Mouse (Mus musculus): ENCODE results near the gene Dppa3. TPM values are rescaled to one million over a fixed set of nuclear protein-coding genes. Genes with fewer than 3 reads are reported as not detected.
A peak's percentile ranks its signal among the peaks of the same experiment; 100 is the strongest.
"Not testable (repeated sequence)": the region's sequence is repeated elsewhere in the genome, so short reads cannot be mapped to it uniquely, and the experiment has no call there.

Dppa3 gene
- polyA plus RNA-seq, 1 experiment from 2014 or later = not detected

DNA sequence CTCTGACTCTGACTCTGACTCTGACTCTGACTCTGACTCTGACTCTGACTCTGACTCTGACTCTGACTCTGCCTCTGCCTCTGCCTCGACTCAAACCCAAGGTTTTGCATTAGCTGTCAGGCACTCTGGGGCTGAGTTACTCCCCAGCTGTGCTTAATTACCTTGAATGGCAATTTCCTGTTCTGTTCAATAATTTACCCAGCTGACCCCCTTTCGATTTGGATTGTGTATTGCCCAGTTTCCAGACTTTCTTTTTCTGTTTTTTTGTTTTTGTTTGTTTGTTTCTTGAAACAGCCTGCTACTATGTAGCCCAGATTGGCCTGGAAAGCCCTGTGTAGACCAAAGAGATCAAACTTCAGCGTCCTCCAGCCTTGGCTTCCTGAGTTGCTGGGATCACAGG, 10.2 kb upstream of the Dppa3 start:
- Histone ChIP-seq H3K4me1 (no peaks in the 10 kb centered on the region), H3K9me3 (no peaks in the 10 kb centered on the region), H3K4me2 (no peak overlapping the region), H3K9ac (no peak overlapping the region), H3K36me3 (replicated peaks) (no peaks in the 10 kb centered on the region), H3K4me3 (no peak overlapping the region), H3K27me3 (replicated peaks) (no peaks in the 10 kb centered on the region), H3K27ac (no peak overlapping the region)
- 78% methylated on average over 3 of the region's 3 CpGs for WGBS
- no peak for ATAC-seq (replicated peaks)

DNA sequence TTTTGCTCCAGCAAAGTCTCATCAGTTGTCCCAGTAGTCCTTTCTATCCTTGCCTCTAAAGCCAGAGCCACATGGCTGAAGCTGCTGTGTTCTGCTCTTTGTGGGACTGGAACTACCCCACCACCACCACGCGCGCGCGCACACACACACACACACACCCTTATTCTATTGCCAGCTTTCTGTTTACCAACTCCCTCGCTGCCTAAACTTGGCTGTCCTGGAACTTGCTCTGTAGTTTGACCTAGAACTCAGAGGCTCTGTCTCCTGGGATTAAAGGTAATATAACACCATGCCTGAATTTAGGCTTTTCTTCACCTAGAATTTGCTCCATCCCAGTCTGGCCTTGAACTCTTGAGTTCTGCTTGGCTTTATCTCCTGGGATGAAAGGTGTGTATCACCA, 5.1 kb upstream of the Dppa3 start:
- 95% methylated on average over 6 of the region's 6 CpGs for WGBS
- Histone ChIP-seq H3K4me1 (no peaks in the 10 kb centered on the region), H3K9me3 (no peaks in the 10 kb centered on the region), H3K9ac (no peak overlapping the region), H3K4me3 (no peak overlapping the region), H3K4me2 (no peak overlapping the region), H3K36me3 (replicated peaks) (no peaks in the 10 kb centered on the region), H3K27me3 (replicated peaks) (no peaks in the 10 kb centered on the region), H3K27ac (no peak overlapping the region)
- no peak for ATAC-seq (replicated peaks)

DNA sequence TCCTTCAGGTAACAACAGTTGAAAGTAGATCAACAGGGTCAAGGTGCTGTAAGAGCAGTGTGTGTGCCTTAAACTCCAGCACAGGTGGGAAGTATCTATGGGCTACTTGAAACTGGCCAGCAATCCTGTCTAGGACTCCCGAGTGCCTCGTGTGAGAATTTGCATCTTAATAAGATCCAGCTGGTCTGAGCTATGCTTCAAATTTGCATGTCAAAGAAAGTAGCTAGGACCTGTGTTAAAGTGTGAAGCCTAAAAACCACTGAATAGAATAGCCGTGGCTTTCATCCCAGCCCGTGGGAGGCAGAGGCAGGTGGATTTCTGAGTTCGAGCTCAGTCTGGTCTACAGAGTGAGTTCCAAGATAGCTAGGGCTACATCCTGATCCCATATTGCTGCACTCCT, 1.7 kb upstream of the Dppa3 start:
- Histone ChIP-seq H3K9ac (no peak overlapping the region), H3K27ac (no peak overlapping the region), H3K4me3 (no peak overlapping the region), H3K27me3 (replicated peaks) (no peaks in the 10 kb centered on the region), H3K4me1 (no peaks in the 10 kb centered on the region), H3K9me3 (no peaks in the 10 kb centered on the region), H3K4me2 (no peak overlapping the region), H3K36me3 (replicated peaks) (no peaks in the 10 kb centered on the region)
- 24% methylated on average over 5 of the region's 5 CpGs for WGBS
- ATAC-seq (replicated peaks) = no peak

DNA sequence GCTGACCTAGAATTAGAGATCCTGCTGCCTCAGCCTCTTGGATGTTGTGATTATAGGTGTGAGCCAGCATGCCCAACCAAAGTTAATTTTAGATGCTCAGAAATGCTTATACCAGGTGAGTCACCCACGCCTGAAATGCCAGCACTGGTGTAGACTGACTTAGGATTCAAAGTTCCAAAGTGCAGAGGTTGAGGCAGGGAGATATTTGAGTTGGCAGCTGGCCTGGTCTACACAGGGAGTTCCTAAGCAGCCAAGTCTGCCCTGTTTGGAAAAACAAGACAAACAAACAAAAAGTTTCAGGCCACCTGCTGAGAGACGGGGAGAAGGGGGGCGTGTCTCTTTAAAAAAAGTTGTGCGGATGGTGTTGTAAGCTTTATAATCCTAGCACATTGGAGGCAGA, 1.1 kb upstream of the Dppa3 start:
- H3K27me3 ChIP-seq (replicated peaks) = no peaks in the 10 kb centered on the region
- H3K4me1 ChIP-seq = no peaks in the 10 kb centered on the region
- no peaks in the 10 kb centered on the region for H3K9me3 ChIP-seq
- no peak overlapping the region for H3K27ac ChIP-seq
- no peaks in the 10 kb centered on the region for H3K36me3 ChIP-seq (replicated peaks)
- no peak for ATAC-seq (replicated peaks)
- H3K9ac ChIP-seq = no peak overlapping the region
- H3K4me3 ChIP-seq = no peak overlapping the region
- H3K4me2 ChIP-seq = no peak overlapping the region
- 81% methylated on average over 4 of the region's 4 CpGs for WGBS

DNA sequence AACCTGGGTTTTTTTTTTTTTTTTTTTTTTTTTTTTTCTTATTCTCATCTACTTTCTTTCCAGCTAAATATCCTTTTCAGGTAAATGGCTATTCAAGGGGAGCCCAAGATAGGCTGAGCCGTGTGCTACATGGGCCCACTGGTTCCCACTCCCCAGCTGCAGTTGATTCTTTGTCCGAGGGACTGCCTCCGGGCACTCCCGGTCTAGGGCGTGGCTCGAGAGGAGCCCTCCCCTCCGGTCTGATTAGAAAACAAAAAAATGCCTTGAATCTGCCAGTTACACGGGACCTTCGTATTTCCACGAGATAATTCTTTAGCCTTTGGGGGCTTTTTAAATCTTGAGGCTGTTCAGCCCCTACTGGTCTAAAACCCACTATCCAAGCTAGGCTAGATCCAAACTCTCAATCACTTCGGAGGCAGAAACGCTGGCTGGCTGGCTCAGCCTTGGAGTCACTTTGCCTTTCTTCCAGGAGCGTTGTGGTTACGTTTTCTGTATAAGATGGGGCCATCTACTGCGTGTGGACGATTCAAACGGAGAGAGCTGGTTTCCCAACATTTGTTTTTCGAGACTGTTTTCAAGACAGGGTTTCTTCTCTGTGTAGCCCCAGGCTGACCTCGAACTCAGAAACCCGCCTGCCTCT, 1.4 kb downstream of the Dppa3 start:
- Histone ChIP-seq H3K36me3 (replicated peaks) (no peaks in the 10 kb centered on the region), H3K4me1 (no peaks in the 10 kb centered on the region), H3K4me3 (no peak overlapping the region), H3K27me3 (replicated peaks) (no peaks in the 10 kb centered on the region), H3K9ac (no peak overlapping the region), H3K27ac (no peak overlapping the region), H3K9me3 (no peaks in the 10 kb centered on the region), H3K4me2 (peak overlapping the region; percentile 30; the same call in 1 of the 2 replicates)
- 43% methylated on average over 20 of the region's 20 CpGs for WGBS
- ATAC-seq (replicated peaks) = no peak

DNA sequence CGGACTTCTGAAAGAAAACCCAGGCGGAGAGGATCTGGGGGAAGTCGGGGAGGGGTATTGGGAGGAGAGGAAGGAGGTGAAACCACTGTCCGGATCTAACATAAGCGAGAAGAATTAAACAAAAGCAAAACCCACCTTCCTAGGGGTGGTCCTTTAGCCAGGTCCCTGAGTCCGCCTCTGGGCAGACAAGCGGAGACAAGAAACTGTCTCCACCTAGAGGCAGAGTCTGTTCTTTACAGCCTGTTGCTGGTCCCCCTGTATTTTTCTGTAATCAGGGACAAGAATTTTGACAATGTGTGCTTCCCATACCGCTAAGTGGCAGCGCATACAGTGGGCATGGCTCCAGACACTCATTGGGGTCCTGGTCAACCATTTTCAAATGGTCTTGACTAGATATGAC, 7.2 kb downstream of the Dppa3 start:
- H3K27me3 ChIP-seq (replicated peaks) = no peaks in the 10 kb centered on the region
- H3K4me3 ChIP-seq = no peak overlapping the region
- H3K4me2 ChIP-seq = no peak overlapping the region
- no peaks in the 10 kb centered on the region for H3K9me3 ChIP-seq
- no peak overlapping the region for H3K9ac ChIP-seq
- WGBS = 62% methylated on average over 9 of the region's 9 CpGs
- ATAC-seq (replicated peaks) = no peak
- H3K27ac ChIP-seq = no peak overlapping the region
- no peaks in the 10 kb centered on the region for H3K36me3 ChIP-seq (replicated peaks)
- H3K4me1 ChIP-seq = no peaks in the 10 kb centered on the region

DNA sequence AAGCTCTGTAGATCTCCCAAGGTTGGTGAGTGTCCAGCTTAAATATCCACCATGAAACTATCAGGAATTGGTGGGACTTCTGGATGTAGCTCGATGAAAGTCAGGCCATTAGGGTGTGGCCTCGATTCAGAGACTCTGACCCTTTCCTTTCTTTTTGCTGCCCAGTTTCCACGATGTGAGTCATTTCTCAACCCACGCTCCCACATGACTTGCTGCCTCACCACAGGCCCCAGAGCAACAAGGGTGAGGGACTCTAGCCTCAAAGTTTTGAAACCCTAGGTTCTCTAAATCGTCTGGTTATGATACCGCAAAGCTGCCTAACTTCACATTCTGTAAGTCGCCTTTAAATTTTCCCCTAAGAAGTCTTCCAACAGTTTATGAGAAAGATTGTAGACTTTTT, 9.1 kb downstream of the Dppa3 start:
- H3K9ac ChIP-seq = no peak overlapping the region
- no peaks in the 10 kb centered on the region for H3K36me3 ChIP-seq (replicated peaks)
- H3K4me3 ChIP-seq = no peak overlapping the region
- WGBS = 87% methylated on average over 7 of the region's 7 CpGs
- H3K27me3 ChIP-seq (replicated peaks) = no peaks in the 10 kb centered on the region
- no peaks in the 10 kb centered on the region for H3K4me1 ChIP-seq
- no peaks in the 10 kb centered on the region for H3K9me3 ChIP-seq
- no peak overlapping the region for H3K4me2 ChIP-seq
- ATAC-seq (replicated peaks) = no peak
- no peak overlapping the region for H3K27ac ChIP-seq

DNA sequence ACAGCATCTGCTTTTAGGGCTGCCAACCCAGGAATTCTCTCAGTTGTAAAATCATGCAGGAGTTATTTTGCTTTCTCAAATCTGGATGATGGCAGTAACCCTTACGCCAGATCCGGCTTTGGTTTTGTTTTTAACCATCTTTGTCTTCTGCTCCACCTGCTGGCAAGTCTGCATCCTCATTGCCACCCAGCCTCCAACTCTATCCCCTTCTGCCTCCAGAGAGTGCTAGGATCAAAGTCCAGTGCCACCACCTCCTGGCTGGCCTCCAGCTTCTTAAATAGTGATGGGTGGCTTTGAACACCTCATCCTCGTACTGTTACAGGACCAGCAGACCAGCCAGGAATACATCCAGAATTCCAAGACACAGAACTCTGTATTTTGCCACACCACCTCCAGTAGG, 10.5 kb downstream of the Dppa3 start:
- 85% methylated on average over 3 of the region's 3 CpGs for WGBS
- ATAC-seq (replicated peaks) = no peak
- Histone ChIP-seq H3K36me3 (replicated peaks) (no peaks in the 10 kb centered on the region), H3K4me2 (no peak overlapping the region), H3K4me3 (no peak overlapping the region), H3K9me3 (no peaks in the 10 kb centered on the region), H3K27ac (no peak overlapping the region), H3K9ac (no peak overlapping the region), H3K27me3 (replicated peaks) (no peaks in the 10 kb centered on the region), H3K4me1 (no peaks in the 10 kb centered on the region)

DNA sequence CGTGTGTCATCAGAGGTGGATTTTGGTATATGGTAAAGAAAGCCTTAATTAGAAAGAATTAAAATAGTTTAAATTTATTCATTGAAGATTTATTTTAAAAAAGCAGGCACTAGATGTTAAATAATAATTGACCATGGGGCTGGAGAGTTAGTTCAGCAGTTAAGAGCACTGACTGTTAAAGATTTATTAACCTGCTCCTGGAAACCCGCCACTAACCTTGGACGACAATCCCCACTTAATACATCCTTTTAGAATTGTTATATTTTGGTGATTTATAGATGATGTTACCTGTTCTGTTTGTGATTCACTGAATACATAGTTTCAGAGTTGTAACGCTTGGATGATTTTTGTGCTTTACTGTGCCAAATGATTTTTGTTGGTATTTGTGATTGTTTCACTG, 11.4 kb downstream of the Dppa3 start:
- H3K27me3 ChIP-seq (replicated peaks); H3K36me3 ChIP-seq (replicated peaks); H3K4me1 ChIP-seq; H3K9me3 ChIP-seq; ATAC-seq (replicated peaks); H3K9ac ChIP-seq; H3K27ac ChIP-seq; H3K4me3 ChIP-seq; H3K4me2 ChIP-seq: not testable (repeated sequence)
- 88% methylated on average over 4 of the region's 4 CpGs for WGBS

DNA sequence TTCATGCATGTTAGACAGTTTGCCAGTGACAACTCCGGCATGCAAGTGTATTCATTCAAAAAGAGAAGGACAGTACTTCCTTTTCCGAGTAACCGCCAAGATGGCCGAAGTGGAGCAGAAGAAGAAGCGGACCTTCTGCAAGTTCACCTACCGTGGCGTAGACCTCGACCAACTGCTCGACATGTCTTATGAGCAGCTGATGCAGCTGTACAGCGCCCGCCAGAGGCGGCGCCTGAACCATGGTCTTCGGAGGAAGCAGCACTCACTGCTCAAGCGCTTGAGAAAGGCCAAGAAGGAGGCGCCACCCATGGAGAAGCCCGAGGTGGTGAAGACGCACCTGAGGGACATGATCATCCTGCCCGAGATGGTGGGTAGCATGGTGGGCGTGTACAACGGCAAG, 18.0 kb downstream of the Dppa3 start:
- not testable (repeated sequence) for H3K36me3 ChIP-seq (replicated peaks); H3K4me2 ChIP-seq; ATAC-seq (replicated peaks); H3K9ac ChIP-seq; H3K4me3 ChIP-seq; H3K27ac ChIP-seq; H3K27me3 ChIP-seq (replicated peaks); H3K9me3 ChIP-seq; H3K4me1 ChIP-seq
- 93% methylated on average over 21 of the region's 21 CpGs for WGBS

DNA sequence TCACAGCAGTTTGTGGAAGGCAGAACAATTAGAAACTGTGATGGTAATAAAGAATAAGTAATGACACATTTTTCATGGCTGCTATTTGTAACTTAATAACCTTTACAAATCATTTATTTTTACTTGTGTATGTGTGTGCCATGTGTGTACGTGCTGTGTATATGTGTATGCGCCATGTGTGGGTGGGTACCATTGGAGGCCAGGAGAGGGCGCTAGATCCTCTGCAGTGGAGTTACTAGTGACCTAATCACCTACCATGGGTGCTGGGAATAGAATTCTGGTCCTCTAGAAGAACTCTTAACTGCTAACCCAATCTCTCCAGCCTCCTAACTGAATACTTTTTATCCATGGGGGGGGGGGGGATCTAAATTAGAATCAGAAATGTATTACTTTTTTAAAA, 23.7 kb downstream of the Dppa3 start:
- no peak overlapping the region for H3K4me2 ChIP-seq
- H3K36me3 ChIP-seq (replicated peaks) = no peaks in the 10 kb centered on the region
- H3K27me3 ChIP-seq (replicated peaks) = no peaks in the 10 kb centered on the region
- H3K9ac ChIP-seq = no peak overlapping the region
- H3K9me3 ChIP-seq = no peaks in the 10 kb centered on the region
- H3K4me1 ChIP-seq = no peaks in the 10 kb centered on the region
- no peak for ATAC-seq (replicated peaks)
- H3K27ac ChIP-seq = no peak overlapping the region
- H3K4me3 ChIP-seq = no peak overlapping the region
- WGBS = 79% methylated on average over 3 of the region's 3 CpGs

DNA sequence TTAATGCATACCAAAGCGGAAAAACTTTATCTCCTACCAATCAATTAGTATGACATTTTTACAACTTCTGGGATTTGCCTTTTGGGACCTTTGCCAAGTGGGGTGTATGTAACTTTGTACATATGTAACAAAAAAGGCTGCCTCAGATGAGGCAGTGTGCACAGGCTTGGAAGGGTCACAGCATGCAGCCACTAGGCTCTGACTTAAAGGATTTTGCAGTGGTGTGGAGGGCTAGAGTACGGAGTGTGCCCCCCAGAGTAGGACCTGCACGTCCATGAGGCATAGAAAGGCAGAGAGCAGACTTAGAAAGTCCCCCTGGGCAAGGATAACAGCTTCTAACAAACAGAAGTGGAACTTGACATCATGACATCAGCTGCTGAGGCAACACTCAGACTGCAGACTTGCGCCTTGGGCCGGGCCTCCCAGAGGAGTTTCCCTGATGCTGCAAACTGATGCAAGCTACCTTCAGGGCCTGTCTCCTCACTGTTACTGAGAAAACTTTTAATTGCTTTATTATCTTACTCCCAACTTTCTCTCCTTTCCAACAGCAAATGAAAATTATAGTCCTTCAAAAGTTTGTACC, 24.3 kb downstream of the Dppa3 start:
- Histone ChIP-seq H3K9me3 (no peaks in the 10 kb centered on the region), H3K27ac (no peak overlapping the region), H3K36me3 (replicated peaks) (no peaks in the 10 kb centered on the region), H3K4me1 (no peaks in the 10 kb centered on the region), H3K27me3 (replicated peaks) (no peaks in the 10 kb centered on the region), H3K9ac (no peak overlapping the region), H3K4me3 (no peak overlapping the region), H3K4me2 (no peak overlapping the region)
- ATAC-seq (replicated peaks) = no peak
- WGBS = 77% methylated on average over 5 of the region's 5 CpGs

DNA sequence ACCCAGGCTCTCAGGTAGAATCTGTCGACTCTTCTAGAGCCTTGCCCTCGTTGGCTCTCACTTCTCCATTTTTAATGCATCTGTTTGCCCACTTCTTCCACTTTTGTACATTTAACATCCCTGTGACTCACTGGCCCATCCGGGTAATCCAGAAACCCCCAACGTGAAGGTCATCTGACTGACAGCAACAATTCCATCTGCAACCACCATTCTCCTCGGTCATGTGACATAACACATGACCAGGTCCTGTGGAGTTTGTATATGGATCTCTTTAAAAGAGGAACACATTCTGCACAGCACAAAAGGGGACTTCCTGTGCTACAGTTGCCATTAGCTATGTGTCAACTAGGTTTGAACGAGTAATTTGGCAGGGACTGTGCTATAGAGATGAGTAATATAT, 28.1 kb downstream of the Dppa3 start:
- H3K27ac ChIP-seq = no peak overlapping the region
- no peak for ATAC-seq (replicated peaks)
- WGBS = 80% methylated on average over 6 of the region's 6 CpGs
- no peaks in the 10 kb centered on the region for H3K4me1 ChIP-seq
- no peaks in the 10 kb centered on the region for H3K9me3 ChIP-seq
- H3K9ac ChIP-seq = no peak overlapping the region
- no peaks in the 10 kb centered on the region for H3K36me3 ChIP-seq (replicated peaks)
- no peaks in the 10 kb centered on the region for H3K27me3 ChIP-seq (replicated peaks)
- H3K4me3 ChIP-seq = no peak overlapping the region
- H3K4me2 ChIP-seq = no peak overlapping the region
